Mouse (Mus musculus) bone marrow macrophage, adult 2 months (primary cell): ENCODE data around the gene Sumo3.

Experiments
- CTCF ChIP-seq: IDR thresholded peaks from 2 replicates; pipeline ENCODE4 v1.5.1; 2012; ENCODE audit warnings: low read depth, mild to moderate bottlenecking, low read length, moderate library complexity
- POLR2A ChIP-seq: IDR thresholded peaks from 2 replicates; pipeline ENCODE4 v1.6.1; 2012; ENCODE audit warnings: mild to moderate bottlenecking, low read depth, low read length, borderline replicate concordance

DNA sequence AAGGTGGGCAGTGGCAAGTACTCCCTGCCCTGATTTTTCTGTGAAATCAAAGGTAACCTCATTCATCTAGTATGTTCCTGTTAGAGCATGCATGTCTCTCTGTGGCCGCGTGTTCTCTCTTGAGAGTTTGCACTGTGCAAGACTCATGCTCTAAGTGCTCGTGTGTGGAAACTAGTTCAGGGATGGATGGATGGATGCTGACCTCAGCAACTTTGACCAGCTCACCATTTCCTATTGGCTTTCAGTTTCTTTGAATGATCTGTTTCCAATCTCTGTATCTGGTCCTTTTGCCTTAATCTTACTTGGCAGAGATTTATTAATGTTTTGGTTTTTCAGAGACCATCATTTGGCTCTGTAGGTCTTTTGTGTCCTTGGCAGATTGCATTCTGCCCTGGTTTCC, 23.3 kb downstream of the Sumo3 start:
- no peak for TF ChIP-seq POLR2A
- no peak for TF ChIP-seq CTCF
